Mouse (Mus musculus) urinary bladder, postnatal 25 days (tissue): ENCODE data around the gene Tmem231.
A peak's percentile ranks its signal among the peaks of the same experiment; 100 is the strongest.

Source experiments
- DNase-seq: peaks from one replicate; pipeline ENCODE4 v3.0.0; 2022; ENCODE audit warnings: low spot score

Tmem231 gene

DNA sequence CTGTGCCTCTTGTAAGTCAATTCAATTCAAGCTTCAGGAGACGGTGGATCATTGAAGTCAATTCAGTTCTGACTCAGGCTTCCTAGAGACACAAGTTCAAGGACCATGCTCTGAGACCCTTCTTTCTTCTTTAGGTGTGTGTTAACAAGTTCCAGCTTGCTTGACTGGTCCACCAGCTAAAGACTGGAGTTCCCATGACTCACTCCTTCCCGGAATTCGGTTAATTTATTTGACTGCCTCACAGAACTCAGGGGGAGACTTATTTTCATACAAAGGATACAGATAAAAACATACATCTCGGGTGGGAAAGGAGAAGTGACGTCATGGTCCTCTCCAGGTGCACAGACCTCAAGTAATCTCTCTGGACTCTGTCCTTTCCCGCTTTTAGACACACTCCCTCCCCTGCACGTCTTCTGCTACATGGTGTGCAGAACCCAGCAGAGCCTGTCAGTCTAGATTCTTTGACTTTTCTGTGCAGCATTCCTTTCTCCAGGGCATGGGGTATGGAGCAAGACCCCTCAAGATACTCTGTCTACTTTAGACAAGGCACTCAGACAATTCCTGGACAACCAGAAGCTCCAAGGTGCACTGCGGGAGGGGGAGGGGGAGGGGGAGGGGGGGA is 28.1 kb downstream of the Tmem231 start:
- DNase-seq: no peak

- DNase-seq: no peak
These were observed 31.6 kb downstream of the Tmem231 start for GRCm38 (mm10) chr8:111902080-111902479.

- no peak for DNase-seq
These were observed 35.1 kb downstream of the Tmem231 start for GRCm38 (mm10) chr8:111898586-111898985.

GRCm38 (mm10) chr8:111894955-111895354 is 38.7 kb downstream of the Tmem231 start:
- DNase-seq: no peak

GRCm38 (mm10) chr8:111892615-111893014 is 41.1 kb downstream of the Tmem231 start:
- no peak for DNase-seq

GRCm38 (mm10) chr8:111891983-111892382 is 41.7 kb downstream of the Tmem231 start:
- DNase-seq: no peak

GRCm38 (mm10) chr8:111890911-111891303 is 42.8 kb downstream of the Tmem231 start:
- DNase-seq: no peak

DNA sequence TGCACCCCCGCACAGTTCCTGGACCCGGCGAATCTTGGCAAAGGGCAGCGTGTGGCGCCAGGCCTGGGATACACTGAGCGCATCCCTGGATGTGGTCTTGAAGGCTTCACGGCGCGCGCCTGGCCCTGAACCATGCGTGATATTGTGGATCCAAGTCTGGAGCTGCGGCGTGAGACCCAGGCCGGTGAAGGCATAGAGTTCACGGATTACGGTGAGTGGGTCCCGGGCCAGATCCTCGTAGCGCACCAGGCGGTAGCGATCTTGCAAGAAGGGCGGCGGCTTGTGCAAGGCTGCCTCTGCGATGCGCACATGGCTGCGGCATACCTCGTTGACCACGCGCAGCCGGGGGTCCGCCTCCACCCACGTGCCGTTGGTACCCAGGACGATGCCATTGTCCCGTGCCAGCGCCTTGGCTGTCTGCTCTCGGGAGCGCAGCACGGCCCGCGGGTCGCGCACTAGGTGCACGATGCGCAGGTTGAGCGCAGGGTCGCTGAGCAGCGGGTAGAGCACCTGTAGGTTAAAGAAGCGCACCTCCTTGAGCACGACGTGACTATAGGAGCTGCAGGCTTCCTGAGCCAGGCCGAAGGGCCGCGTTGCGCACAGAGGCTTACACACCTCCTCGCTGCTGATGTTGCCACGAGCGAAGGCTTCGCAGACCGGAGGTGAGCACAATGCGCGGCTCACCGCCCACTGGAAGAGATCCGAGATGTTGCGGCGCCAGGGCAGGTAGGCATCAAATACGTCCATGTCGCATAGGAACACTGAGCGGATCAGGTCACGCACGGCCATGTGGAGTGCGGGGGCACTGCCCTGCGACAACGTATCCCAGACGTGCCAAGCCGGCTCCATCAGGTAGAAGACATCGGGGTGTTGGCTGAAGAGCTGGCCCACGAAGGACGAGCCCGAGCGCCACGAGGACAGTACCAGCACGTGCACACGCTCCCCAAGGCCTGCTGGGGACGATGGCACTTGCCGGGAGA is 43.5 kb downstream of the Tmem231 start:
- DNase-seq: no peak

DNA sequence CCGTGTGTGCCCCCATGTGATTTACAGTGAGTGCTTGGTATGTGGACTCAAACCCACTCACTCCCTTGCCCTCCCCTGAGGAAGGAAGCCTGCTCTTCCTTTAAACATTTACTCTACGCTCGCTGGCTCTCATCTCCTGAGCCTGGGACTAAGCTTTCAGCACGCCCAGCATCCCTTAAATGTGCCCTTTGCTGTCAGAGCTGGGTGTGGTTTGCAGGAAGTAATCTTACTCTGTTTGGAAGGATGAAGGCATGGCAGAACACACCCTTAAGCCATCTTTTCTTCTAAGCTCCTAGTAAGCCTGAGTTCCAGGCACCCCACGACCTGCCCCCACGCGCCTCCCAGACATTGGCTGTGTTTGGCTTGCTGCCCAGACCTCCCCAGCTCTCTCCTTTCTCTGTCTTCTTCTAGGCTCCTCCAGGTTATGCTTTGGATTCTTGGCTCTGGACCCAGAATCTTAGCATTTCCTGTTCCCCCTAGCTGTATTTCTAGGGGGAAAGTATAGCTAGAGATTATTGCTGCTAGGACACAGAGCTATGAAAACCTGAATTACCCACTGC is 45.5 kb downstream of the Tmem231 start:
- DNase-seq: no peak

DNA sequence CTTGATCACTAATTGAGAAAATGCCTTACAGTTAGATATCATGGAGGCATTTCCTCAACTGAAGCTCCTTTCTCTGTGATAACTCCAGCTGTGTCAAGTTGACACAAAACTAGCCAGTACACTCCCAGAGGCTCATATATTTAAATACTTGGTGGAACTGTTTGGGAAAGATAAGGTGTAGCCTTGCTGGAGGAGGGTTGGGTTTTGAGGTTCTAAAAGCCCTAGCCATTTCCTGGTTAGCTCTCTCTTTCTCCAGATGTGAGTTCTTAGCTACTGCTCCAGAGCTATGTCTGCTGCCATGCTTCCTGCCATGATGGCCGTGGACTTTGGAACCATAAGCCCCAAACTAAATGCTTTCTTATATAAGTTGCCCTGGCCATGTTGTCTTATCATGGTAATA is 46.2 kb downstream of the Tmem231 start:
- DNase-seq: no peak

- no peak for DNase-seq
These were observed 50.1 kb downstream of the Tmem231 start for GRCm38 (mm10) chr8:111883615-111884014.

- peak; percentile 50 for DNase-seq
These were observed 52.1 kb downstream of the Tmem231 start for GRCm38 (mm10) chr8:111881591-111881990.

GRCm38 (mm10) chr8:111877711-111878110 is 56.0 kb downstream of the Tmem231 start:
- DNase-seq: no peak

DNA sequence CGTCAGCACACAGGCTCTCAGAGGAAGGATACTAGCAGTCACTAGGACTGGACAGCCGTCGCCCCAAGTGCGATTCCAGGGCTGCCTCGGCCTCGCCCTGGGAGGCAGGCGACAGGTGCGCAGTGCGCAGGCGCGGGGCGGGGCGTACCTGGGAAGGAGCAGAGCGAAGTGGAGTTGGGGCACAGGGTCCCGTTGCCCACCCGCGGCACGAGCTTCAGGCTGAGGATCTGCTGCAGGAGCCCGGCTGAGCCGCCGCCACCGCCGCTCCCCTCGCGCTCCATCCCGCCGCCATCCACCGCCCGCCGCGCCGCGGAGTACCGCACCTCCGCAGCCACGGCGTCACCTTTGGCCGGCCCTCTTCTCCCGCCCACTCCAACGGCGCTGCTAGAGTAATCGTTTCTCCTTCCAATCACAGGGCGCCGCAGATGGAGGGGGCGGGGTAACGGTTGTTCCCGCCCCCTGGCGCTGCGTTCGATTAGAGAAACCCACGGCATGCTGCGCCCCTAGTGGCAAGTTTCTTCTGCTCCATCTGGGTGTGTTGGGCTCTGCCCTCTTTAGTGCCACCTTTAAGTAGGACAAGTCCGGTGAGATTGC is 57.2 kb downstream of the Tmem231 start, which contains the start of gene Tmem170:
Tmem170 (minus strand) TSS at position 396 of the 594 bp plus-strand sequence.
- peak; percentile 97 for DNase-seq

- DNase-seq: no peak
These were observed 57.9 kb downstream of the Tmem231 start for GRCm38 (mm10) chr8:111875758-111876157.

GRCm38 (mm10) chr8:111871278-111871677 is 62.4 kb downstream of the Tmem231 start:
- DNase-seq: no peak

GRCm38 (mm10) chr8:111870379-111870778 is 63.3 kb downstream of the Tmem231 start:
- DNase-seq: no peak

DNA sequence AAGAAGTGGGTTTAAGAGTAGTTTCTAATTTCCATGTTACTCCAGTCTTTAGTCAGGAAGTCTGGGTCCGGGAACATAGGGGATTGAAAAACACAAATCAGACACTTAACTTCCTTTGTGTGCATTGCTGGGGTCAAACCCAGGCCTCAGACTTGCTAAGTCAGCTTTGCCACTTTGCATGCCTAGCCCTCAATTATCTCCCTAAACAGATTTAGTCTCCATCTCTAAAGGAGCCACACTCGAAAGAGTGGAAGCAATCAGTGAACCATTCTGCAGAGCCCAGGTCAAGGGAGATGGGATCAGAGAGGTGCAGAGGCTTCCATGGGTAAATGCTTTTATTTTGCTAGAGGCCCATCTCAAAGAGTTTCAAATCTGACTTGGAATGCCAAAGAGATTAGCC is 65.0 kb downstream of the Tmem231 start:
- DNase-seq: no peak

- no peak for DNase-seq
These were observed 67.8 kb downstream of the Tmem231 start for GRCm38 (mm10) chr8:111865857-111866256.

DNA sequence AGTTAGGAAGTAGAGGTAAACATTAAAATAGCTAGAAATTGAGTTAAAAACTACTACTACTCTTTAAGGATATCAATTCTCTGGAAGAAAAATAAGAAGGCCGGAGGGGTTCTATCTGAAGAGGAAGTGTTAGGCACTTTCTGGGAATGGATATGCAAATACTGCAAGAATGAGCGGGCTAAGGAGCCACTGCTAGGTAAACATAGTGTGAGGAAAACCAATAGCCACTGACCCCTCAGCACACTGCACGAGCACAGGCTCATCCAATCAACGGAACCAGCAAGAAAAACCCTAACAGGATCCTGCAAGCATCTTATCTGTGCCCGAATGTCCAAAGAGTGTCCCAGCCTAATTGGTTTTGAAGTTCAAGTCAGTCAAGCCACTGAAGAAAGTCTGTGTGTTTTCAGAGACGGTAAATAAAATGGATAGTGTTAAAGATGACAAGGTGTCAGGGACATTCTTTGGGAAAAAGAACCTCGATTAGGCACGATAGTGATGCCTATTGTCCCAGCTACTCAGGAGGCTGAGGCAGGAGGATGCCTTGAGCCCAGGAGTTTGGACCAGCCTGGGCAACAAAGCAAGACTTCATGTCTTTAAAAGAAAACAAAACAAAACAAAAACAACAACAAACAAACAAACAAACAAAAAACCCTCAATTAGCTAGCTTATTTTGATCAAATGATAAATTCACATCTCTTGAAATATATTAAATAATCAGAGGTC is 68.4 kb downstream of the Tmem231 start:
- no peak for DNase-seq

- no peak for DNase-seq
These were observed 69.0 kb downstream of the Tmem231 start for GRCm38 (mm10) chr8:111864648-111865047.

GRCm38 (mm10) chr8:111863280-111863679 is 70.4 kb downstream of the Tmem231 start:
- DNase-seq: no peak
